Mouse (Mus musculus): ENCODE results near the gene Susd4.

Susd4 gene

GRCm38 (mm10) chr1:182914121-182914908, 150.7 kb downstream of the Susd4 start:
- no peak for DNase-seq (ENCODE audit: low read depth, low spot score)

DNA sequence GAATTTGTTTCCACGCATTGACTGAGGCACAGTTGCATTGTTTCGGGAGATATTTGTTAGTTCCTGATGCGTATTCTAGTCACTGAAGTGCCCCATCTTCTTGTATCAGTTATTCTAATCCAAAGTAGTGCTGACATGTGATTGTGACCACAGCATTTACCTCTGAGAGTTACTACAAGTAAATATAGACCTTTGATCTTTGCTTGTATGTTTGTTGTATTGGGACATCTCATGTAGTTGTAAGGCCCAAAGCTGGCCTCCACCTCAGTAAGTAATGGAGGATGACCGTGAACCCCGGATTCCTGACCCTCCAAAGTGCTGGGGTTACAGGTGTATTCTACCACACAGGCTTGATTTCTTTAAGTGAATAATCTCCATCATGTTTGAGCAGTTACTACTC, 152.5 kb downstream of the Susd4 start:
- DNase-seq (ENCODE audit: low read depth, low spot score): no peak

GRCm38 (mm10) chr1:182918718-182919346, 155.2 kb downstream of the Susd4 start:
- DNase-seq (ENCODE audit: low read depth, low spot score): no peak

DNA sequence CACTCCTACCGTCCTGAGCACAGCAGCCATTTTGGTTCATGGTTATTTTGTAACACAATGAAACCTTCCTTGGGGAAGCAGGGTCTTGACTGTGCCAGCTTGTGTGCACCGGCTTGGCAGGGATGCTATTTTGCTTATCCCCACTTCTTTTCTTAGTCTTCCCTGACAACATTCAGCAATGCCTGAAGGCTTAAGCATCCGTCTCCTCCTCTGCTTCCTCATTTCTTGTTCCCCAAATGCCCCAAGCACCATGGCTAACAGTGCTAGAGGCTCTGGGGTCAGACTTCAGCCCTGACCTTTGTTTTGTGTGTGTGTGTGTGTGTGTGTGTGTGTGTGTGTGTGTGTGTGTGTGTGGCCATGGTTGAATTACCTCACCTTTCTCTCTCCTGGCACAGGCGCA, 159.2 kb downstream of the Susd4 start:
- DNase-seq (ENCODE audit: low read depth, low spot score): peak; percentile 19

DNA sequence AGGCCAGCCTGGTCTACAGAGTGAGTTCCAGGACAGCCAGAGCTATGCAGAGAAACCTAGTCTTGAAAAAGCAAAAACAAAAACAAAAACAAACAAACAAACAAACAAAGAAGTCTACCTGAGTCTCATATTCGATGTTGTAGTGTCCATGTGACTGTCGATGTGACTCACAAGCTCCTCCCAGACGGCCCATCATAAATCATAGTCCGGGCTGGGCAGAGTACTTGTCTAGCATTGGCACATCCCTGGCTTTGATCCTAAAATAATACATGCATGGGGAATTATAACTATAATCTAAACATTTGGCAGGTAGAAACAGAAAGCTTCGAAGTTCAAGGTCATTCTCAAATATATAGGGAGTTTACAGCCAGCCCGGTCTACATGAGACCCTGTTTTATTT, 162.8 kb downstream of the Susd4 start:
- no peak for DNase-seq (ENCODE audit: low read depth, low spot score)

GRCm38 (mm10) chr1:182927878-182928851, 164.5 kb downstream of the Susd4 start:
- peak; percentile 14 for DNase-seq (ENCODE audit: low read depth, low spot score)

DNA sequence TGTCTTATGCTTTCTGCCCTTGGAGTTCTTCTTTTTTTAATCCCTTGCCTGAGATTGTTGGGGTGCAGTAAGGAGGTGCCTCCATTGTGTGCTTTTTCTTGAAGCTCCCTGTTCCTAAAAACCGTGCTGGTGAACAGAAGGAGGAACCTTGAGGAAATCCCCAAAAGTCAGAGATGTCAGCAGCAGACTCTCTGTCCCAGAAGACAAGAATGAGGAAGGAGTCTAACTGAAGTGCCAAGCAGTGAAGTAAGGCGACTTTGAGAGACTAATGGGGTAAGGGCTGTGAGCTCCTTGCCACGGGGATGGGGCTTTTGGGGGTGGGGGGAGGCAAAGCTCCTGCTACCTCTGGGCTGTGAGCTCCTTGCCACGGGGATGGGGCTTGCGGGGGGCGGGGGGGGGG, 171.8 kb downstream of the Susd4 start:
- no peak for DNase-seq (ENCODE audit: low read depth, low spot score)

DNA sequence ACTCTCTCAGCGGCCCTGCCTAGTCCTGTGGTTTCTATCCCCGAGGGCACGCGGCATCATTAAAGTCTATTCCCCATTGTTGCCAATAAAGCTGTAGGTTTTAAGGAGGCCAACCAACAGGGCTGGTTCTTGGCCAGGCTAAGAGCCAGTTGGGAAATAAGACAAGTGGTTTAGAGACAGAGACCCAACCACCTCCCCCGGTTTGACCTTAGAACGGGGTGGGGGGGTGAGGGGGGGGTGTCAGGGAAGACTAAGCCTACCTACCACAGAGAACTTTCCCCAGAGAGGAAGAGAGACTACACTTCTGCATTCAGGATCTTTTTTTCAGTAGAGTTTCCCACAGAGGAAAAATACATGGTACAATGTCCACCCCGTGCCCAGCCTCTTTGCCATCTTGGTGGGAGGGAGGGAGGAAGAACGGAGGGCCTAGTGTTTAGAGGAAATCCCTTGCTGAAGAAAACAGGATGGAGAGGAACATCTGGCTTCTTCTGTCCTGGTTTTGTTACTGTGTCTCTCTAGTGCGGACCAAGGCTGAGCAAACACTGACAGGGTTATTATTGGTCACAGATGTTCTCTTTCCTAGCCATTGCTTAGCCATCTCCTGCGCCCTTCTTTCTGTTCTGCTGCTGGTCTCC, 173.9 kb downstream of the Susd4 start:
- no peak for DNase-seq (ENCODE audit: low read depth, low spot score)

DNA sequence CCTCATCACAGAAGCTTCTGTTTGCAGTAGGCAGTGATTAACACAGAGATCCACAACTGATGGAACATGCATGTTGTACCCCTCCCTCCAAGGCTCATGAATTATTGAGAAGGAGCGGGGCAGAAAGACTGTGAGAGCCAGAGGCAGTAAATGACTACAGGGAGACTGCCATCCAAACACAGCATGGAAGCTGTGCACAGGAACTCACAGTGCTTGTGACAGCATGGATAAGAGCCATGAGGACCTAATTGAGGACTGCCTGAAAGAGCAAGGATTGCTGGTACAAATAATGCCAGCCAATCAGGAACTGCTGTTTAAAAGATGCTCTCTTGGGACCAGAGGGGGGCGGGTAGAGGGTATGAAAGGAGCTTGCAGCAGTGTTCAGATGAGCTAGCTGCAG, 178.3 kb downstream of the Susd4 start:
- no peak for DNase-seq (ENCODE audit: low read depth, low spot score)

DNA sequence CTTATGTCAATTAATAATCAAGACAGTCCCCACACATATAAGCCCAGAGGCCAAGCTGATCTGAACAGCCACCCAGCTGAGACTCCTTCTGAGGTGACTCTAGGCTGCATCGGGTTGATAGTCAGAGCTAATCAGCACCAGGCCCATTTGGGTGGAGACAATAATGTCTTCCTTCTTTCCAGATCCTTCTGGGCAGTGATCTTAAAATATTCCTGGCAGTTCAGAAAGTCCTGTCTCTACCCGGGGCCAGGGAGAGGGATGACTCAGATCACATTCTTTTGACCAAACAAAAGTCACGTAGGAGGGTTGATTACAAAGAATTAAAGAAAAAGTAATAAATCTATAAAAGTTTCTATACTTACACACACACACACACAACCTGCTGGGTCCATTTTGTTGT, 180.3 kb downstream of the Susd4 start:
- DNase-seq (ENCODE audit: low read depth, low spot score): no peak

- DNase-seq (ENCODE audit: low read depth, low spot score): no peak
Observed at GRCm38 (mm10) chr1:182944638-182945037, 181.0 kb downstream of the Susd4 start.

DNA sequence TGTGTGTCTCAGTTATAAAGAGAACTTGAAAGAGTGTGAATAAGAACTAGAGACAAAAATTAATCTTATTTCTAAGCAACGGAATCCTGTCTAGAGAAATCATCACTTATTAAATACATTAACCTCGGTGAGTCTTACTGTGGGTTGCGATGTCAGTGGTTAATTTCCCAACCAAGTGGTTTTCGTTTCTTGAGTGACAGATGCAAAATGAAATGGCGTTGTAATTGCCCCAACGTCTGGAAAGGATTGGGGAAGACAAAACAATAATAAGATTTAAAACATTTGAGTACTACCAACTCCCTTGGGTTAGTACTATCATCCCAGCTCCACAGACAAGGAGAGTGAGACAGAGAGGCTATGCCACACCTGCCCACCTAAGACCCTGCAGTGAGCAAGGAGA, 181.9 kb downstream of the Susd4 start:
- DNase-seq (ENCODE audit: low read depth, low spot score): no peak
